Mouse (Mus musculus): ENCODE measurements at regions not wholly inside any gene's neighbourhood (a gene's known extent, or its start where the extent isn't known, plus 50 kb on each side); places are given as distances from the start of the nearest gene placed in this dataset.

- no peak for DNase-seq
Observed at GRCm38 (mm10) chr15:61241741-61242140, 318.9 kb upstream of the A1bg start.

- DNase-seq: no peak
Observed at GRCm38 (mm10) chr15:61240344-61240743, 317.5 kb upstream of the A1bg start.

GRCm38 (mm10) chr15:61239414-61239813 is 316.6 kb upstream of the A1bg start:
- no peak for DNase-seq

- DNase-seq: no peak
Observed at GRCm38 (mm10) chr15:61238996-61239395, 316.2 kb upstream of the A1bg start.

- no peak for DNase-seq
Observed at GRCm38 (mm10) chr15:61229579-61229978, 306.8 kb upstream of the A1bg start.

GRCm38 (mm10) chr15:61222923-61223322 is 300.1 kb upstream of the A1bg start:
- DNase-seq: no peak

- DNase-seq: no peak
Observed at GRCm38 (mm10) chr15:61210161-61210560, 287.3 kb upstream of the A1bg start.

GRCm38 (mm10) chr15:61189981-61190380 is 267.2 kb upstream of the A1bg start:
- DNase-seq: no peak

GRCm38 (mm10) chr15:61189481-61189880 is 266.7 kb upstream of the A1bg start:
- DNase-seq: no peak

- DNase-seq: no peak
Observed at GRCm38 (mm10) chr15:61184597-61184963, 261.8 kb upstream of the A1bg start.

- no peak for DNase-seq
Observed at GRCm38 (mm10) chr15:61183751-61184596, 261.2 kb upstream of the A1bg start.

GRCm38 (mm10) chr15:61183291-61183690 is 260.5 kb upstream of the A1bg start:
- no peak for DNase-seq

- no peak for DNase-seq
Observed at GRCm38 (mm10) chr15:61168842-61169416, 246.1 kb upstream of the A1bg start.

- no peak for DNase-seq
Observed at GRCm38 (mm10) chr15:61165050-61165449, 242.2 kb upstream of the A1bg start.

- DNase-seq: peak; percentile 20
Observed at GRCm38 (mm10) chr15:61161397-61161796, 238.6 kb upstream of the A1bg start.

GRCm38 (mm10) chr15:61160666-61161065 is 237.9 kb upstream of the A1bg start:
- DNase-seq: no peak

GRCm38 (mm10) chr15:61159552-61159951 is 236.7 kb upstream of the A1bg start:
- no peak for DNase-seq

- peak; percentile 31 for DNase-seq
Observed at GRCm38 (mm10) chr15:61158041-61158545, 235.3 kb upstream of the A1bg start.

- DNase-seq: peak; percentile 92
Observed at GRCm38 (mm10) chr15:61157543-61157942, 234.7 kb upstream of the A1bg start.

GRCm38 (mm10) chr15:61155530-61155929 is 232.7 kb upstream of the A1bg start:
- no peak for DNase-seq

GRCm38 (mm10) chr15:61154166-61154565 is 231.4 kb upstream of the A1bg start:
- DNase-seq: no peak

- DNase-seq: no peak
Observed at GRCm38 (mm10) chr15:61142851-61143250, 220.0 kb upstream of the A1bg start.

- no peak for DNase-seq
Observed at GRCm38 (mm10) chr15:61139151-61139550, 216.3 kb upstream of the A1bg start.

GRCm38 (mm10) chr15:61136781-61137180 is 214.0 kb upstream of the A1bg start:
- DNase-seq: no peak
